Mouse (Mus musculus) hindbrain, embryonic 11.5 days (tissue): ENCODE measurements around the gene Arhgef40. TPM values are rescaled to one million over a fixed set of nuclear protein-coding genes. Genes with fewer than 3 reads are reported as not detected.
"Not testable (repeated sequence)": the region's sequence is repeated elsewhere in the genome, so short reads cannot be mapped to it uniquely, and the experiment has no call there.

Experiments used
- ATAC-seq: fragments of 200-750 bp; cut with Nextera tagmentation; 2 replicates; pipeline ENCODE4 v1.8.0; 2017; ENCODE audit warnings: mild to moderate bottlenecking, moderate TSS enrichment, moderate library complexity; ENCODE audit not compliant: low FRiP score
- DNase-seq: peaks from one replicate; pipeline ENCODE4 v3.0.0-alpha.2; 2015; ENCODE audit warnings: low spot score
- H3K27ac ChIP-seq: fragments of 300-500 bp; sonication (generic); 2 replicates; pipeline ENCODE4 v1.5.1; 2014; ENCODE audit warnings: mild to moderate bottlenecking, low read depth, low read length
- H3K27me3 ChIP-seq: fragments of 300-500 bp; sonication (generic); 2 replicates; pipeline ENCODE4 v1.6.1; 2014; ENCODE audit warnings: mild to moderate bottlenecking, low read length, moderate library complexity, mixed read lengths; ENCODE audit not compliant: control insufficient read depth, insufficient read depth
- H3K36me3 ChIP-seq: fragments of 300-500 bp; sonication (generic); 2 replicates; pipeline ENCODE4 v1.6.1; 2014; ENCODE audit warnings: mild to moderate bottlenecking, low read length, moderate library complexity, mixed read lengths; ENCODE audit not compliant: control insufficient read depth, insufficient read depth
- H3K4me1 ChIP-seq: fragments of 300-500 bp; sonication (generic); replicated peaks from 2 replicates; pipeline ENCODE4 v1.6.1; 2014; ENCODE audit warnings: low read length, mixed read lengths; ENCODE audit not compliant: control insufficient read depth, insufficient read depth
- H3K4me2 ChIP-seq: fragments of 300-500 bp; sonication (generic); replicated peaks from 2 replicates; pipeline ENCODE4 v1.6.1; 2014; ENCODE audit warnings: mild to moderate bottlenecking, low read depth, low read length
- H3K4me3 ChIP-seq: fragments of 300-500 bp; sonication (generic); 2 replicates; pipeline ENCODE4 v1.5.1; 2014; ENCODE audit warnings: low read depth, low read length
- H3K9ac ChIP-seq: fragments of 300-500 bp; sonication (generic); 2 replicates; pipeline ENCODE4 v1.6.1; 2014; ENCODE audit warnings: low read depth, low read length
- H3K9me3 ChIP-seq: fragments of 300-500 bp; sonication (generic); 2 replicates; pipeline ENCODE4 v1.6.1; 2016; ENCODE audit warnings: low read length; ENCODE audit not compliant: control insufficient read depth
- WGBS: fragments of 180-500 bp; shearing (Covaris S2); extraction: QIAGEN DNeasy Blood & Tissue Kit; methylation state at CpG from one replicate; pipeline ENCODE4 v1.1.7; 2014; 5-methylcytosine and 5-hydroxymethylcytosine counted together
- polyA plus RNA-seq: library from polyadenylated mRNA; unstranded; fragments of >200 nt; fragmentation: Nextera tagmentation; extraction: Ambion mirVana; gene quantifications from 2 replicates; pipeline ENCODE4 v1.2.1, GENCODE M21; 2014

Arhgef40 gene
- polyA plus RNA-seq, 1 experiment from 2014 or later = 58.5 TPM

DNA sequence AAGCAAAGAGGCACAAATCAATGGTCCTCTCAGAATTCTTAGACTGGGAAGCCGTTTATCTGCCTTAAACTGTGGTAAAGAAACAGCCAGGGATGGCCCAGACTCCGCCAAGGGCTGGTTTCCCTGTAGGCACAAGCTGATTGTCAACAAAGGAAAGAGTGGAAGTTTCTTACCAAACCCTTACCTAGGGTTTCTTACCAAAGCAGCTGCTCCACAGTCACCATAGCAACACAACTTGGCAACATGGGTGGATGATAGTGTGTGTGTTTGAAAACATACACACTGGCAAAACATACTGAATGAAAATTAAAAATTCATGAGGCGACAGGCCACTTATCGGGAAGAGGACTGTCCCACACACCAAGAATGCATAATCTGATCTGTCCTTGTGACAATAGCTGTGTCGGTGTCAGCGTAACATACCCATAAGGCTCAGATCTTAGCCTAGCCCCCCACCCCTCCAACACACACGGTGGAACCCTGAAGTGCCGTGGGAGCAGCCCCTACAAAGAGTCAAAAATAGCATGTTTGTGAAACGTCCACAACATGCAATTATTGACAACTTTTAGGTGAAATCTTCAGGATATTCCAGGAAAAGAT is 61.5 kb downstream of the Arhgef40 start:
- no peaks in the 10 kb centered on the region for H3K9me3 ChIP-seq
- 48% methylated on average over 9 of the region's 9 CpGs for WGBS
- DNase-seq = no peak
- H3K27ac ChIP-seq = no peak overlapping the region
- H3K4me1 ChIP-seq = no peaks in the 10 kb centered on the region
- H3K4me3 ChIP-seq = no peak overlapping the region
- ATAC-seq = peak; percentile 45; the same call in 1 of the 2 replicates
- no peak overlapping the region for H3K4me2 ChIP-seq
- no peak overlapping the region for H3K9ac ChIP-seq
- H3K27me3 ChIP-seq = no peaks in the 10 kb centered on the region
- no peaks in the 10 kb centered on the region for H3K36me3 ChIP-seq

DNA sequence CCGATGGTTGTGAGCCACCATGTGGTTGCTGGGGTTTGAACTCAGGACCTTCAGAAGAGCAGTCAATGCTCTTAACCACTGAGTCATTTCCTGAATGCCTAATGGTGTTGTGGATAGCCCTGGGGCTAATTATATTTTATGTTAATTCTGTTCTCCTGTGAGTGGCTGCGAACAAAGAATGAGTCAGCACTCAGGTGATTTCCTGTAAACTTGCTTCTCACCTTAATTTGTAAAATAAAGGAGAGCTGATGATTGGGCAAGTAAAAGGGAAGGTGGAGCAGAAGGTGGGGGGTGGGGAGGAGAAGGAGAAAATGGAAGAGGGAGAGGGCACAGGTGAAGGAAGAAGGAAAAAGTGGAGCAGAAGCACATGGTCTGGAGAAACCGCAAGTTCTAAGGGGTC is 68.2 kb downstream of the Arhgef40 start:
- WGBS = 92% methylated on average over 3 of the region's 3 CpGs
- not testable (repeated sequence) for H3K4me2 ChIP-seq, DNase-seq, H3K9ac ChIP-seq, H3K36me3 ChIP-seq, H3K27ac ChIP-seq, ATAC-seq, H3K9me3 ChIP-seq, H3K4me1 ChIP-seq, H3K27me3 ChIP-seq, H3K4me3 ChIP-seq

Other genes starting within 250 kb of the Arhgef40 start
- not detected in 2 replicates for gene Ang4, start 211.1 kb upstream of the Arhgef40 start, polyA plus RNA-seq
- gene AY358078, start 184.7 kb upstream of the Arhgef40 start, polyA plus RNA-seq = not detected in 2 replicates
- not detected in 2 replicates for gene Ear6, start 131.0 kb upstream of the Arhgef40 start, polyA plus RNA-seq
- gene Mettl17, start 99.9 kb upstream of the Arhgef40 start, polyA plus RNA-seq = 49.0 and 52.8 TPM in 2 replicates
- 0.45 and 0.59 TPM in 2 replicates for gene Slc39a2, start 91.8 kb upstream of the Arhgef40 start, polyA plus RNA-seq
- gene Ndrg2, start 70.6 kb upstream of the Arhgef40 start, polyA plus RNA-seq = 11.8 and 12.3 TPM in 2 replicates
- not detected in 2 replicates for gene Tppp2, start 66.3 kb upstream of the Arhgef40 start, polyA plus RNA-seq
- gene Rnase13, start 61.9 kb upstream of the Arhgef40 start, polyA plus RNA-seq = not detected in 2 replicates
- gene Tmem253, start 30.9 kb downstream of the Arhgef40 start, polyA plus RNA-seq = 0.50 and 1.6 TPM in 2 replicates
- 55.3 and 67.1 TPM in 2 replicates for gene Zfp219, start 36.0 kb downstream of the Arhgef40 start, polyA plus RNA-seq
- gene Olfr221, start 57.7 kb downstream of the Arhgef40 start, polyA plus RNA-seq = not detected in 2 replicates
- 962 and 981 TPM in 2 replicates for gene Hnrnpc, start 119.3 kb downstream of the Arhgef40 start, polyA plus RNA-seq
- 68.4 and 86.9 TPM in 2 replicates for gene Rpgrip1, start 126.0 kb downstream of the Arhgef40 start, polyA plus RNA-seq
- gene Supt16, start 212.7 kb downstream of the Arhgef40 start, polyA plus RNA-seq = 84.2 and 128 TPM in 2 replicates